Mouse (Mus musculus) heart, adult 2 months (tissue): ENCODE data around the gene Shc1.

Experiments used
- CTCF ChIP-seq: fragments of 200-600 bp; IDR thresholded peaks from 2 replicates; pipeline ENCODE4 v1.8.1; 2022; ENCODE audit warnings: antibody characterized with exemption, mild to moderate bottlenecking, moderate library complexity
- EP300 ChIP-seq: fragments of 200-500 bp; IDR thresholded peaks from 2 replicates; pipeline ENCODE4 v1.6.1; 2011; ENCODE audit warnings: low read depth, low read length, control low read depth; ENCODE audit not compliant: insufficient read depth
- POLR2A ChIP-seq: fragments of 200-500 bp; IDR thresholded peaks from 2 replicates; pipeline ENCODE4 v1.6.1; 2011; ENCODE audit warnings: mild to moderate bottlenecking, low read depth, low read length, control low read depth; ENCODE audit not compliant: insufficient read depth

- TF ChIP-seq CTCF, result no peak
- no peak for TF ChIP-seq EP300
- TF ChIP-seq POLR2A, result no peak
Measured at GRCm38 (mm10) chr3:89434532-89434931, 16.3 kb downstream of the Shc1 start.
